Mouse (Mus musculus): Measurements from ENCODE around the gene Gm960.
A peak's percentile ranks its signal among the peaks of the same experiment; 100 is the strongest.

Gene Gm960

DNA sequence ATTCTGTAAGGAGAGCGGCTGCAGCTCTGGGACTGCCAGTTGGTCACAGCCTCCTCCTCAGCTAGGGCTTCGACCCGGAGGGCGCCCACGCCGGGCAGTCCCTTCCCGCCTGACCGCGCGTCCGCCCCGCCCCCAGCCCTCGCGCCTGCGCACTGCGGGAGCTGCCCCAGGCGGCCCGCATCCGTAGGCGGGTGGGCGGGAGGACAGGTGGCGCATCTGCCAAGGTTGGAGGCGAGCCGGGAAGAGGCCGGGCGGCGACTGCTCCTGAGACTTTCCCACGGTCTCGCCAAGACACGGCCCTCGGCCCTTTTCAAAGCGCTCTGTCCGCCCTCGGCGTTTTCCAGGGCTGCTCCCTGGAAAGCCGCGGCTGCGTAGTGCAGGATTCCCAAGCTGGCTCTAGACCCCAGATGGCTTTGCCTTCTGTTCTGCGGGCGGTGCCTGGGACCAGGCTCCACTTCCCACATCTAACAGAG lies at the start of gene Gm960:
Gene Gm960, minus strand, starts transcription at position 464 of the 473 bp plus-strand sequence.
- DNase-seq: peak; percentile 93

- no peak for DNase-seq
Observed at GRCm38 (mm10) chr19:4747631-4748312, 49.3 kb upstream of the Gm960 start.

DNA sequence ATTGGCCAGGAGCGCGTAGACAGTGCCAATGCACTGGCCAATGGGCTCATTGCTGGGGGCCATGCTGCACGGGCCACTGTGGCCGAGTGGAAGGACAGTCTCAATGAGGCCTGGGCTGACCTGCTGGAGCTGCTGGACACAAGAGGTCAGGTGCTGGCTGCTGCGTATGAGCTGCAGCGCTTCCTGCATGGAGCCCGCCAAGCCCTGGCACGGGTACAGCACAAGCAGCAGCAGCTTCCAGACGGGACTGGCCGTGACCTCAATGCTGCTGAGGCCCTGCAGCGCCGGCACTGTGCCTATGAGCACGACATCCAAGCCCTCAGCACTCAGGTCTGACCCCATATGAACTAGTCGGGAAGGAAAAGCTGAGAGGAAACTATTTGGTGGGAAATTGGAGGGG lies 48.1 kb upstream of the Gm960 start:
- peak; percentile 88 for DNase-seq

DNA sequence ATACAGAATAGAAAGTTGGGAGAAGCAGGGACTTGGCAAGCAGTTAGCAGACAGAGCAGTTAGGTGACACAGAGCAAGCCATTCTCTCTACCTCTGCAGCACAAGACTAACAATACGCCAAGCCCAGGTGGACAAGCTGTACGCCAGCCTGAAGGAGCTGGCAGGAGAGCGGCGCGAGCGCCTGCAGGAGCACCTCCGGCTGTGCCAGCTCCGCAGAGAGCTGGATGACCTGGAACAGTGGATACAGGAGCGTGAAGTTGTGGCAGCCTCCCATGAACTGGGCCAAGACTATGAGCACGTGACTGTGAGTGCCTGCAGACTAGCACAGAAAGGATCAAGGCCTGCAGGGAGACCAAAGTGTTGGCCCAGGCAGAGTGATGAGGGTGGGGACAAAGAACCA lies 47.2 kb upstream of the Gm960 start:
- peak; percentile 84 for DNase-seq

- no peak for DNase-seq
Observed at GRCm38 (mm10) chr19:4745057-4745456, 46.6 kb upstream of the Gm960 start.

- DNase-seq: no peak
Observed at GRCm38 (mm10) chr19:4744026-4744425, 45.6 kb upstream of the Gm960 start.

DNA sequence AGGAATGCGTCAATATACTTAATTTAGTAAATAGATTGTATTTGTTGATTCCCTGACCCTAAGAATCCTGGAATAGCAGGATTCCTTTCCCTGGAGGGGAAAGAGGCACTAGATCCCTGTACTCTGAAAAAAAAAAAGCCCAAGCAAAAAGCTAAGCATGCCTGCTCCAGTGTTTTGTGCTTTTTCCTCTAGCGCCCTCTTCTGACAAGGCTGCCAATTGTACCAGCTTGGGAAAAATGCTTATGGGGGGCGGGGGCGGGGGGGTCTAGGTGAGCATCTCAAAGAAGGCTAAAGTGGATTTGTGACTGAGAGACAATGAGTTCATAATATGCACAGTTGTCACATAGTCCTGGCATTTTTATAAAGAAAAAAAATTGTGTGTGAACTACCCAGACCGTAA lies 45.1 kb upstream of the Gm960 start:
- DNase-seq: no peak

DNA sequence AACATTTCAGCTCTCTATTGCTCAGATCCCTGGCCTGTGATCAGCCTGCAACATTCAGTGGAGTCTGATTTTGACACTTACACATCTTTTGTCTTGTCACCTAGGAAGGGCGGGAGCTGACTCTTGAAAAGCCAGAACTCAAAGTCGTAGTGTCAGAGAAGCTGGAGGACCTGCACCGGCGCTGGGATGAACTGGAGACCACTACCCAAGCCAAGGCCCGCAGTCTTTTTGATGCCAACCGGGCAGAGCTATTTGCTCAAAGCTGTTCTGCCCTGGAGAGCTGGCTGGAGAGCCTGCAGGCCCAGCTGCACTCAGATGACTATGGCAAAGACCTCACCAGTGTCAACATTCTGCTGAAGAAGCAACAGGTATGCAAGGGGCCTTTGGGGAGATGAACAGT lies 43.8 kb upstream of the Gm960 start:
- peak; percentile 17 for DNase-seq

GRCm38 (mm10) chr19:4741482-4741881 lies 43.0 kb upstream of the Gm960 start:
- no peak for DNase-seq

DNA sequence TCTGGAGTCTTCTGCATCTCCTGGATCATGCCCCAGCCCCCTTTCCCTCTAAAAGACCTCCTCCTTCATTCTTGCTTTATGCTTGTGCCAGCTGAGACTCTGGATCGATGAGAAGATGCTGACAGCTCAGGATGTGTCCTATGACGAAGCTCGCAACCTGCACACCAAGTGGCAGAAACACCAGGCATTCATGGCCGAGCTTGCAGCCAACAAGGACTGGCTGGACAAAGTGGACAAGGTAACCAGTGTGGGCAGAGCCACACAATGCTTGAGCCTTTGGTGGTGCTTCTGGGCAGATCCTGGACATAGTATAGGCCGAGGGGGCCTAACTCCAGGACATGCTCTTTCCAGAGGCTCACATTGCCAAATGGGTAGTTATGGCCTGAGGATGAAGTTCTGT lies 41.3 kb upstream of the Gm960 start:
- no peak for DNase-seq

DNA sequence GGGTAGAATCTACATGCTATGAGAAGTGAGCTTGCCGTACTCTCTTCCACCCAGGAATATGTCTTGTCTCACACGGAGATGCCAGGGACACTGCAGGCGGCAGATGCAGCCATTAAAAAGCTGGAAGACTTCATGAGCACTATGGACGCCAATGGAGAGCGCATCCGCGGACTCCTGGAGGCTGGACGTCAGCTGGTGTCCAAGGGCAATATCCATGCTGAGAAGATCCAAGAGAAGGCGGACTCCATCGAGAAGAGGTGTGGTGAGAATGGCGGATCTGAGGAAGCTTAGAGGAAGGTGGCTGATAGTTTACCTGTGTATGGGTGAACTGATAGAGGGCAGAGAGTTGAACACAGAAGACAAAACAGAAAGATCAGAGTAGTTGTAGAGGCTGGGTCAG lies 40.6 kb upstream of the Gm960 start:
- no peak for DNase-seq

GRCm38 (mm10) chr19:4737866-4738265 lies 39.4 kb upstream of the Gm960 start:
- no peak for DNase-seq

- no peak for DNase-seq
Observed at GRCm38 (mm10) chr19:4733052-4733451, 34.6 kb upstream of the Gm960 start.

GRCm38 (mm10) chr19:4729186-4729585 lies 30.7 kb upstream of the Gm960 start:
- no peak for DNase-seq

DNA sequence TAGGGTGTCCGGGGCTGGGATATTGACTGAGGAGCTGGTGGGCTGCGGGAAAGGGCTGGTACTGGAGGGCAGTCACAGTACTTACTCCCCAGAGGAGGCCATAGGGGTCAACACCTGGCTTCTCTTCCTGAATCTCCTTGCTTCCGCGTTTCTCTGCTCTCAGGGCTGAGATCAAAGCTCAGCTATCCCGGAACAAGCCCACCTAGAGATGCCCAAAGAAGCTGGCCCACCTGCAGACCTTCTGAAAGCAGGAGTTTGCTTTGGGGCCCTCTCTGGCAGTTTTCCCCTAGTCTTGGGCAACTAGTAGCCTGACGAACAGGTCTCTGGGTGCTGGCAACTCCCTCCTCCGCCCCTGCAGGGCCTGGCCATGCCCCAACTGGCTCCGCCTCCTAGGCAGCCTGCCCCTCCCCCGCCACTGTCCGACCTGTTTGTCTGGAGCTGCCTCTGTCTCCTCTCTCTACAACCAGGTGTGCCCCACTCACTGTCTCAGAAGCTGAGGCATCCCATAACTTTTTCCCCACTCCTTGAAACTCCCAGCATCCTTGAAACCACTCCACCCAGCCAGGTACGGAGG lies 22.3 kb upstream of the Gm960 start:
- no peak for DNase-seq

- DNase-seq: no peak
Observed at GRCm38 (mm10) chr19:4720112-4720511, 21.6 kb upstream of the Gm960 start.

- DNase-seq: no peak
Observed at GRCm38 (mm10) chr19:4719351-4719764, 20.9 kb upstream of the Gm960 start.

DNA sequence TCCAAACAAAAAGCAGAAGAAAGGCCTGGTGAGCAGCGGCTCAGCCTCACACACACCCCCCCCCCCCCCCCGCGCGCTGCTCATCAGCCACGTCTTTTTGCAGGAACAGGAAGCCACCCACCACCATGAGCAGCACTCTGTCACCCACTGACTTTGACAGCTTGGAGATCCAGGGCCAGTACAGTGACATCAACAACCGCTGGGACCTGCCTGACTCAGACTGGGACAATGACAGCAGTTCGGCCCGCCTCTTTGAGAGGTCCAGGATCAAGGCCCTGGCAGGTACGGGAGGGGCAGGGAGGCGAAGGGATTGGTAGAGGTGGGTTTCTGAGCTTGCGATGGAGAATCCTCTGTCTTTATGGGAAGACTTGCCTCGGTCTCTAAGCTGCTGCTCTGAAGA lies 20.2 kb upstream of the Gm960 start:
- DNase-seq: no peak

DNA sequence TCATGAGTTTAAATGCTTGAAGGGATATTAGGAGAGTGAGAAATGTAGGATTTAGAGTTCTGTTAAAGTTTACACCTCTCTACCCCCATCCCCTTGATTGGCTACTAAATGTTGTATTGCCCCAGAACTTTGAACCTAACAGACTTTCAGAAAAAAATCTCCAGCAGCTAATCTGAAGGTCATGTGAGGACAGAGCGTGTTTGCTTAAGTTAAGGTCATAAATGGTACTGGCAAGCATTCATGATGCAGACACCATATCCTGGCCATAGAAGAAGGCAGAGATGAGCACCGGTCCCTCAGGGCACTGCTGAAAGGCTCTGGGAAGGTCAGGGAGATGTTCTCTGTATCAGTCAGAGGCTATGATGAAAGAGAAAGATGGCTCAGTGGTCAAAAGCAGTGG lies 18.8 kb upstream of the Gm960 start:
- no peak for DNase-seq

GRCm38 (mm10) chr19:4716756-4717155 lies 18.3 kb upstream of the Gm960 start:
- no peak for DNase-seq

- DNase-seq: no peak
Observed at GRCm38 (mm10) chr19:4713886-4714285, 15.4 kb upstream of the Gm960 start.

- no peak for DNase-seq
Observed at GRCm38 (mm10) chr19:4712781-4713526, 14.5 kb upstream of the Gm960 start.

DNA sequence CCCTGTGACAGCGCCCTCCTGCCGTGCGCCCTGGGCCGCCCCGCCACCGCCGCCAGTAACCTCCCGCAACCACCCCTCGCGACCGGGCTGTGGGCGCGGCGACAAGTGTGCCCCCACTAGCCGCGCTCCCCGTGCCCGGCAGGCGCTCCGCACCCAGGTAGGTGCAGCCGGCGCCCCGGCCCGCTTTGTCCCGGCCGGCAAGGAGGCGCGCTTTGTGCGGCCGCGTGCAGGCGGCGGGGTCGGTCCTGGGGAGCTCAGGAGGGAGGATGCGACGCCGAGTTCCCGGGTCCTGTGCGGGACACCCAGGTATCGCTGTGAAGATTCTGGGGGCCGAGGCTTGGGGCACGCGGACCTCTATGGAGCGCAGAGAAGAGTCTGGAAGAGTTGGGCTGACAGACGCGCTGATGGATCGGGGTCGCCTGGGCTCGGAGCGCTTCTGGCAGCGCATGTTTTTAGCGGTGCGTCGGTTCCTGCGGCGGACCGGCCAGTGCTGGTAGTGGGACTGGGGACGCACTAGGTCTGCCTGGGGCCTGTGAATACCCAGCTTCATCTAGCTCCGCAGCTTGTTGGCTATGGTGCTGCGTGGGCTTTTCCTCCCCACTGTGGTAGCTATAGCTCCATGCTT lies 13.8 kb upstream of the Gm960 start:
- no peak for DNase-seq
